Mouse (Mus musculus) G1E (cell line): ENCODE results near the gene Htra2. TPM values are rescaled to one million over a fixed set of nuclear protein-coding genes. Genes with fewer than 3 reads are reported as not detected.

Experiments
- ATAC-seq: 2 replicates; pipeline ENCODE4 v1.8.0; 2016; ENCODE audit warnings: mild to moderate bottlenecking; ENCODE audit not compliant: insufficient number of reproducible peaks, poor library complexity, low FRiP score, severe bottlenecking; ENCODE audit errors: extremely low read depth
- DNase-seq: peaks from one replicate; pipeline ENCODE4 v3.0.0; 2012; ENCODE audit warnings: low spot score
- H3K27me3 ChIP-seq: 2 replicates; pipeline ENCODE4 v1.6.1; 2012; ENCODE audit warnings: mild to moderate bottlenecking, low read length, inconsistent platforms; ENCODE audit not compliant: insufficient read depth
- H3K36me3 ChIP-seq: replicated peaks from 2 replicates; pipeline ENCODE3; 2012; ENCODE audit warnings: mild to moderate bottlenecking, inconsistent platforms
- H3K4me1 ChIP-seq: 2 replicates; pipeline ENCODE4 v1.6.1; 2012; ENCODE audit warnings: low read depth, low read length, inconsistent platforms, mixed read lengths; ENCODE audit not compliant: insufficient read depth
- H3K4me3 ChIP-seq: 2 replicates; pipeline ENCODE4 v1.5.1; 2012; ENCODE audit warnings: low read depth, mild to moderate bottlenecking, inconsistent platforms, low read length, moderate library complexity, mixed read lengths
- H3K9me3 ChIP-seq: replicated peaks from 2 replicates; pipeline ENCODE4 v1.6.1; 2012; ENCODE audit warnings: inconsistent platforms
- CTCF ChIP-seq: IDR thresholded peaks from 2 replicates; pipeline ENCODE4 v1.5.1; 2012; ENCODE audit warnings: low read depth, low read length, inconsistent platforms, mixed read lengths
- GATA1 ChIP-seq: IDR thresholded peaks from 2 replicates; pipeline ENCODE4 v1.6.1; 2012; ENCODE audit warnings: borderline replicate concordance, low read length, inconsistent platforms, mixed read lengths
- GATA2 ChIP-seq: IDR thresholded peaks from 2 replicates; pipeline ENCODE4 v1.6.1; 2012; ENCODE audit warnings: low read depth, low read length, inconsistent platforms, borderline replicate concordance
- POLR2AphosphoS5 ChIP-seq: IDR thresholded peaks from 2 replicates; pipeline ENCODE4 v1.6.1; 2012; ENCODE audit warnings: low read depth, low read length, inconsistent platforms; ENCODE audit not compliant: insufficient replicate concordance
- TAL1 ChIP-seq: conservative IDR thresholded peaks from 2 replicates; pipeline ENCODE4 v1.6.1; 2012; ENCODE audit warnings: low read depth, low read length, inconsistent platforms, mixed read lengths
- polyA plus RNA-seq: library from polyadenylated mRNA; stranded (reverse); fragments of >175 nt; gene quantifications from 2 replicates; pipeline ENCODE4 v1.2.3, GENCODE M21; 2012
- total RNA-seq, 2 experiments: library from RNA; stranded (forward) in 1 of 2; stranded (reverse) in 1 of 2; fragments of 200-1000 nt in 1 of 2; fragments of >200 nt in 1 of 2; fragmentation: Nextera tagmentation in 1 of 2; gene quantifications; 2 replicates each; pipeline ENCODE4 v1.2.3; 2014 to 2017

Htra2 gene
- total and polyA plus RNA-seq, 3 experiments = 35.6 to 36.7 (median 36.0) TPM

DNA sequence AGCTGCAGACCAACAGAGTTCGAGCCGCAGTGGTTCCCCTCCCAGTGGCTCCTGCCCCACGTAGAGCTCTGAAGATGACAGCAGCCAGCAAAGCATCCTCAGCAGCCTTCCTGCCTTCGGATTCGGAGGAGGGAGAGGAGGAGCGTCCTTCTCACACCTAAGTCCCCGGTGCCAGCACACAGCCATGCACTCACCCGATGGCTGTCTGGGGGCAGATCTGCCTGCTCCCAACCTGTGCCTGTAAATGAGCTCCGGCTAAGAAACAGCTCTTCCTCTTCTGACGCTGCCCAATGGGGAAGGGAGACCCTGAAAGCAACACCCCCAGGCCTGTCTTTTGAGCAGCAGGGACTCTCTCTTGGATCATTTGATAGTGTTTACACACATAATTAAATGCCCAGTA lies 25.3 kb downstream of the Htra2 start:
- TF ChIP-seq POLR2AphosphoS5 (no peak), GATA2 (no peak), TAL1 (no peak), CTCF (no peak), GATA1 (no peak)
- Histone ChIP-seq H3K4me3 (no peak overlapping the region), H3K9me3 (no peaks in the 10 kb centered on the region), H3K4me1 (peaks cover 81% of the 10 kb centered on the region), H3K27me3 (peaks cover 4% of the 10 kb centered on the region), H3K36me3 (peaks cover 42% of the 10 kb centered on the region)
- DNase-seq (no peak), ATAC-seq (no peak)

DNA sequence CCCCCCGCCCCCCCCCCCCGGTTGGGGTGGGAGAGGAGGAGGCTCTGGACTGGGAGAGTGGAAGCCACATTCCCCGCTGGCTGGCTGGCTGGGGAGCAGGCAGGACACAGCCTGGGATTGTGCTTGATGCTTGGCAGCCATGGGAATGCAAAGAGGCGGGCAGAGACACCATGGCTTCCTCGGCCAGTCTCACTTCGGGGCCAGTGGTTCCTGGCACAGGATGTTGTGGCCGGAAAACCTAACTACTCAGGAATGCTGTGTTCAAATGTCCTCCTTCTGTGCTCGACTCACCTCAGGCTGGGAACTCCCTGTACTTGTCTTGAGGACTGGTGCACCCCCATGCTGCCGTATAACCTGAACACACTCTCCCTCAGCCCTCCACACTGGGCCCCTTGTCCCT lies 27.4 kb downstream of the Htra2 start:
- Histone ChIP-seq H3K36me3 (peaks cover 42% of the 10 kb centered on the region), H3K4me3 (peak overlapping the region; percentile 38; the same call in 1 of the 2 replicates), H3K4me1 (peaks cover 84% of the 10 kb centered on the region), H3K27me3 (no peaks in the 10 kb centered on the region), H3K9me3 (no peaks in the 10 kb centered on the region)
- DNase-seq (no peak), ATAC-seq (no peak)
- no peak for TF ChIP-seq GATA2
- no peak for TF ChIP-seq TAL1
- TF ChIP-seq GATA1 = no peak
- TF ChIP-seq POLR2AphosphoS5 = no peak
- no peak for TF ChIP-seq CTCF

DNA sequence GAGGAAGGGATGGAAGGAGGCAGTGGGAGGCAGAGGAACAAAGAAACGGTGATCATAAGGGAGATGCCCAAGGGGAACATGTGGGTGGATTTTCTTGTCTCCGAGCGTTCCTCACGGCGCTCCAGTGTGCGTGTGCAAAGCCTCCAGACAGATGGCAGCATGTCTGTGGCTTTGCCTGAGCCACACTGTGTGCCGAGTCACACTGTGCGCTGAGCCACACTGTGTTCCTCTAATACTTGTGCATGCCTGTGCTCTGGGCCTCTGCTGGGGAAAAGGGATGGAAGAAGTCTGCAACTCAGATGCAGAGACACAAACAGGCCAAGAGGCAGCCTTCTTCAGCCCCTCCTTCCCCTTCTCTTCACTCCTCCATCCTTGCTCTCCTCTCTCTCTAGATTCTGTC lies 27.8 kb downstream of the Htra2 start:
- H3K4me1 ChIP-seq = peaks cover 84% of the 10 kb centered on the region
- H3K36me3 ChIP-seq = peaks cover 40% of the 10 kb centered on the region

DNA sequence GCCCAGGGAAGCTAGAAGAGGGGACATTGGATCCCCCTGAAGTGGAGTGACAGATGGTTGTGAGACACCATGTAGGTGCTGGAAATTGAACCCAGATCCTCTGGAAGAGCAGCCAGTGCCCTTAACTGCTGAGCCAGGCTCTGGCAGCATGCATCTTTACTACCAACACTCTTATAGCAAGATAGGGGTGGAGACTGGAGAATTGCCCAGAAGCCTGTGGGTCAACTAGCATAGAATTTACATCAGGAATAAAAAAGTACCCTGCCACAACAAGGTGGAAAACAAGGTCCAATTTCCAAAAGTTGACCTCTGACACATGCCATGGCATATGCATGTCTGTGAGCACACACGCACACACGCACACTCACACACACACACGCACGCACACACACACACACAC lies 29.9 kb downstream of the Htra2 start:
- TF ChIP-seq GATA1 (no peak), CTCF (no peak), GATA2 (no peak), TAL1 (no peak)
- Histone ChIP-seq H3K27me3 (no peaks in the 10 kb centered on the region), H3K36me3 (peaks cover 20% of the 10 kb centered on the region), H3K4me1 (peaks cover 84% of the 10 kb centered on the region), H3K9me3 (no peaks in the 10 kb centered on the region), H3K4me3 (no peak overlapping the region)
- DNase-seq (no peak), ATAC-seq (no peak)

More for the DNA sequence above, 27.8 kb downstream of the Htra2 start:
- Histone ChIP-seq H3K9me3 (no peaks in the 10 kb centered on the region), H3K4me3 (no peak overlapping the region; the same call in 1 of the 2 replicates), H3K27me3 (no peaks in the 10 kb centered on the region)
- DNase-seq (no peak), ATAC-seq (no peak)
- TF ChIP-seq CTCF (no peak), GATA2 (no peak), POLR2AphosphoS5 (no peak), TAL1 (no peak), GATA1 (no peak)

DNA sequence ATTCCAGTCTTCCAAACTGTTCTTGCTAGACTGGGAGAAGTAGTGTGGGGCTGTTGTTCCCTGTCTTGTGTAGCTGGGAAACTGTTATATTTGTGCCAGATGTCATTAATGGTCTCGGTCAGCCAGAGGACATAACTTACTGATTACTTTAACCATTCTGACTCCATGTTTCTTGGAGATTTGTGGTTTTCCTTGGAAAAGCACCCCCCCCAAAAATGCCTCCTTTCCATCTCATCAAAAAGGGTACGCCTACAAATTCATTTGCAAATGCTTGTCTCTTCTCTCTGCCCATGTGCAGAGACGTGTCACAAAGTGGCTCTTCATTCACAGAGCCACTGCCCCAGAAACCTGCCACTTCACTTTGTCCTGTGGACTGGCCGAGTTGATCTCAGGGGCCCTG lies 30.7 kb downstream of the Htra2 start:
- H3K4me1 ChIP-seq = peaks cover 84% of the 10 kb centered on the region
- H3K27me3 ChIP-seq = no peaks in the 10 kb centered on the region
- no peaks in the 10 kb centered on the region for H3K9me3 ChIP-seq
- H3K4me3 ChIP-seq = no peak overlapping the region
- DNase-seq = no peak
- ATAC-seq = no peak
- peaks cover 12% of the 10 kb centered on the region for H3K36me3 ChIP-seq
- no peak for TF ChIP-seq POLR2AphosphoS5
- no peak for TF ChIP-seq GATA2
- TF ChIP-seq GATA1 = no peak

DNA sequence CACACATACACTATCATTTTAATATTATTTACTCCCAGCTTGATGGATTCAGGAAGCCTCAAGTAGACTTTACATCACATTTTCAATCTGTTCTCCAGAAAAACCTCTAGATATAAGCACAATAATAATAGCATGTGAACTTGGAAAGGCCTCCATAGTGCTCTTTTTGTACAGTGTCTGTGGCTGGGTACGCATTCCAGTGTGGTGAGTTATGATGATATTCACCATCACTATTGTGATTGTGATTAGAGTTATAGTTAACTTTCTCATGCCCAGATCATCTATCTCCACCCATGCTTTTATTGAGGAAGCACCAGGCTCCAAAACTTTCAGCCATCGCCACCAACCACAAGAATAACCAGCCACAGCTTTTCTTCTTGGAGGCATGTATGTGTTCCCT lies 31.3 kb downstream of the Htra2 start:
- Histone ChIP-seq H3K4me3 (no peak overlapping the region), H3K9me3 (no peaks in the 10 kb centered on the region), H3K36me3 (peaks cover 6% of the 10 kb centered on the region), H3K27me3 (no peaks in the 10 kb centered on the region), H3K4me1 (peaks cover 84% of the 10 kb centered on the region)
- no peak for ATAC-seq
- TF ChIP-seq CTCF (no peak), TAL1 (no peak), GATA2 (no peak), GATA1 (no peak), POLR2AphosphoS5 (no peak)
- no peak for DNase-seq

DNA sequence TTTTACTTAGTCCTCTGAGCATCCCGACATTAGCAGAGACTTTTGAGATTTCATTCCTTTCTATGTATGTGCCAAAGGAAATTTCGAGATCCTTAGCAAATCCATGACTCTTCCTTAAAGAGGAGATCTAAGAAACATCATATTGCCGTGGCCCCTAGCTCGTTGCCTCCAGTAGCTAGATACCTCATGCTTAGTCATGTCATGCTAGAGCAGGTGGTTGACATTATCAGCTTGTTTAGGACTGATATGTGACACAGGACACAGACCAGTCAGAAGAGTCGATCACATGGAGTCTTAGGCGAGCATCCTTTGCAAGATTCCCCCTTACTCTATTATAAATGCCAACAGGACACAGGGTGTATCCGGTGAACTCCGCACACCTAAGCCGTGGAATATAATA lies 32.1 kb downstream of the Htra2 start:
- peaks cover 81% of the 10 kb centered on the region for H3K4me1 ChIP-seq
- H3K27me3 ChIP-seq = no peaks in the 10 kb centered on the region
- H3K36me3 ChIP-seq = peaks cover 2% of the 10 kb centered on the region
- TF ChIP-seq CTCF (no peak), TAL1 (no peak), POLR2AphosphoS5 (no peak), GATA2 (no peak), GATA1 (no peak)
- DNase-seq (no peak), ATAC-seq (no peak)
- H3K9me3 ChIP-seq = no peaks in the 10 kb centered on the region
- no peak overlapping the region for H3K4me3 ChIP-seq
